Mouse (Mus musculus) testis, adult 2 months (tissue): ENCODE measurements around the gene Evi5l. TPM values are rescaled to one million over a fixed set of nuclear protein-coding genes. Genes with fewer than 3 reads are reported as not detected.
A peak's percentile ranks its signal among the peaks of the same experiment; 100 is the strongest.

Source experiments
- H3K27ac ChIP-seq: fragments of 200-500 bp; 2 replicates; pipeline ENCODE4 v1.5.1; 2012; ENCODE audit warnings: low read depth, low read length; ENCODE audit not compliant: control insufficient read depth, insufficient read depth
- H3K27me3 ChIP-seq: fragments of 200-500 bp; 2 replicates; pipeline ENCODE4 v1.6.1; 2012; ENCODE audit warnings: mild to moderate bottlenecking, low read length, moderate library complexity; ENCODE audit not compliant: control insufficient read depth, insufficient read depth
- H3K36me3 ChIP-seq: fragments of 200-500 bp; 2 replicates; pipeline ENCODE4 v1.6.1; 2012; ENCODE audit warnings: mild to moderate bottlenecking, low read length; ENCODE audit not compliant: control insufficient read depth, insufficient read depth
- H3K4me1 ChIP-seq: fragments of 200-500 bp; 2 replicates; pipeline ENCODE4 v1.6.1; 2012; ENCODE audit warnings: low read length; ENCODE audit not compliant: control insufficient read depth, insufficient read depth
- H3K4me3 ChIP-seq: fragments of 200-500 bp; 2 replicates; pipeline ENCODE4 v1.5.1; 2012; ENCODE audit warnings: low read depth, mild to moderate bottlenecking, low read length, moderate library complexity, mixed read lengths; ENCODE audit not compliant: control insufficient read depth
- CTCF ChIP-seq: fragments of 200-500 bp; IDR thresholded peaks from 2 replicates; pipeline ENCODE4 v1.5.1; 2012; ENCODE audit warnings: low read depth, mild to moderate bottlenecking, inconsistent platforms, low read length, moderate library complexity; ENCODE audit not compliant: control insufficient read depth, insufficient read depth, insufficient replicate concordance
- POLR2A ChIP-seq: fragments of 200-500 bp; IDR thresholded peaks from 2 replicates; pipeline ENCODE4 v1.6.1; 2012; ENCODE audit warnings: low read depth, mild to moderate bottlenecking, inconsistent platforms, low read length, moderate library complexity; ENCODE audit not compliant: control insufficient read depth
- polyA plus RNA-seq: library from polyadenylated mRNA; depleted of rRNA; stranded (reverse); fragments of >200 nt; gene quantifications from 2 replicates; pipeline ENCODE4 v1.2.3, GENCODE M21; 2012

Gene Evi5l
- polyA plus RNA-seq, 1 experiment, result 181 TPM

- Histone ChIP-seq H3K4me1 (peaks cover 3% of the 10 kb centered on the region; the same call in 1 of the 2 replicates), H3K4me3 (peak overlapping the region; percentile 96), H3K27me3 (no peaks in the 10 kb centered on the region), H3K36me3 (no peaks in the 10 kb centered on the region), H3K27ac (peak overlapping the region; percentile 86)
- TF ChIP-seq CTCF, result no peak
- TF ChIP-seq POLR2A, result peak; percentile 19; the same call in 1 of the 2 replicates
Observed at GRCm38 (mm10) chr8:4239193-4239890, 73.0 kb downstream of the Evi5l start.

GRCm38 (mm10) chr8:4245061-4245460 is 78.7 kb downstream of the Evi5l start:
- Histone ChIP-seq H3K4me3 (no peak overlapping the region), H3K4me1 (peaks cover 9% of the 10 kb centered on the region), H3K36me3 (no peaks in the 10 kb centered on the region), H3K27me3 (no peaks in the 10 kb centered on the region), H3K27ac (no peak overlapping the region)
- TF ChIP-seq CTCF (no peak), POLR2A (no peak)

GRCm38 (mm10) chr8:4245737-4246136 is 79.4 kb downstream of the Evi5l start:
- Histone ChIP-seq H3K27me3 (no peaks in the 10 kb centered on the region), H3K27ac (no peak overlapping the region), H3K4me1 (peaks cover 14% of the 10 kb centered on the region), H3K36me3 (no peaks in the 10 kb centered on the region), H3K4me3 (no peak overlapping the region)
- TF ChIP-seq CTCF, result no peak
- no peak for TF ChIP-seq POLR2A

- no peaks in the 10 kb centered on the region for H3K36me3 ChIP-seq
- H3K4me1 ChIP-seq, result peaks cover 16% of the 10 kb centered on the region
- no peaks in the 10 kb centered on the region for H3K27me3 ChIP-seq
- no peak overlapping the region; the same call in 1 of the 2 replicates for H3K27ac ChIP-seq
- TF ChIP-seq POLR2A, result no peak
- no peak for TF ChIP-seq CTCF
- no peak overlapping the region for H3K4me3 ChIP-seq
Observed at GRCm38 (mm10) chr8:4247241-4247640, 80.9 kb downstream of the Evi5l start.

GRCm38 (mm10) chr8:4247951-4248540 is 81.7 kb downstream of the Evi5l start, which contains the start of gene Tgfbr3l:
Gene Tgfbr3l (plus strand): TSS chr8:4248214.
- peak within 1 kb of the TSS; percentile 56 for H3K4me3 ChIP-seq
- peaks cover 16% of the 10 kb centered on the region for H3K4me1 ChIP-seq
- no peaks in the 10 kb centered on the region for H3K36me3 ChIP-seq
- H3K27ac ChIP-seq, result peak within 1 kb of the TSS; percentile 49
- no peaks in the 10 kb centered on the region for H3K27me3 ChIP-seq
- TF ChIP-seq POLR2A (no peak), CTCF (no peak)

GRCm38 (mm10) chr8:4249213-4249612 is 82.8 kb downstream of the Evi5l start:
- H3K4me1 ChIP-seq, result peaks cover 19% of the 10 kb centered on the region
- no peaks in the 10 kb centered on the region for H3K36me3 ChIP-seq
- H3K4me3 ChIP-seq, result peak overlapping the region; percentile 56
- TF ChIP-seq POLR2A (no peak), CTCF (no peak)
- H3K27me3 ChIP-seq, result no peaks in the 10 kb centered on the region
- H3K27ac ChIP-seq, result peak overlapping the region; percentile 5; the same call in 1 of the 2 replicates

- H3K36me3 ChIP-seq, result no peaks in the 10 kb centered on the region
- TF ChIP-seq POLR2A (peak; percentile 14; the same call in 1 of the 2 replicates), CTCF (peak; percentile 74; the same call in 1 of the 2 replicates)
- no peaks in the 10 kb centered on the region for H3K27me3 ChIP-seq
- H3K4me3 ChIP-seq, result peak overlapping the region; percentile 38
- H3K27ac ChIP-seq, result no peak overlapping the region
- H3K4me1 ChIP-seq, result peaks cover 19% of the 10 kb centered on the region
Observed at GRCm38 (mm10) chr8:4250306-4250970, 84.1 kb downstream of the Evi5l start.
